Mouse (Mus musculus) thymus, postnatal 10 days (tissue): ENCODE data around the gene Dnajc12.
A peak's percentile ranks its signal among the peaks of the same experiment; 100 is the strongest.
"Not testable (repeated sequence)": the region's sequence is repeated elsewhere in the genome, so short reads cannot be mapped to it uniquely, and the experiment has no call there.

Source experiments
- DNase-seq, 2 experiments: peaks; one replicate each; pipeline ENCODE4 v3.0.0; 2021; ENCODE audit warnings: low spot score in 2 of 2

Gene Dnajc12

GRCm38 (mm10) chr10:63386444-63386843 is 4.2 kb downstream of the Dnajc12 start:
- DNase-seq: peak; percentile 61 to 64

- no peak for DNase-seq
Measured at GRCm38 (mm10) chr10:63386991-63387390, 4.7 kb downstream of the Dnajc12 start.

GRCm38 (mm10) chr10:63388948-63389347 is 6.7 kb downstream of the Dnajc12 start:
- no peak for DNase-seq

GRCm38 (mm10) chr10:63396963-63397362 is 14.7 kb downstream of the Dnajc12 start:
- no peak for DNase-seq

- no peak for DNase-seq
Measured at GRCm38 (mm10) chr10:63402731-63403504, 20.7 kb downstream of the Dnajc12 start.

GRCm38 (mm10) chr10:63403636-63404035 is 21.4 kb downstream of the Dnajc12 start:
- no peak for DNase-seq

- no peak for DNase-seq
Measured at GRCm38 (mm10) chr10:63410162-63410956, 28.1 kb downstream of the Dnajc12 start.

GRCm38 (mm10) chr10:63411674-63412073 is 29.4 kb downstream of the Dnajc12 start:
- not testable (repeated sequence) for DNase-seq

- DNase-seq: no peak
Measured at GRCm38 (mm10) chr10:63412756-63413155, 30.5 kb downstream of the Dnajc12 start.

- DNase-seq: no peak
Measured at GRCm38 (mm10) chr10:63415287-63415686, 33.0 kb downstream of the Dnajc12 start.

GRCm38 (mm10) chr10:63415850-63416249 is 33.6 kb downstream of the Dnajc12 start:
- no peak for DNase-seq

GRCm38 (mm10) chr10:63417061-63417460 is 34.8 kb downstream of the Dnajc12 start:
- no peak for DNase-seq

- peak; percentile 40 to 64 for DNase-seq
Measured at GRCm38 (mm10) chr10:63421739-63422735, 39.8 kb downstream of the Dnajc12 start, which contains the start of gene Gm7075. Gm7075 (minus strand) TSS chr10:63421789.

GRCm38 (mm10) chr10:63422736-63422992 is 40.4 kb downstream of the Dnajc12 start:
- no peak for DNase-seq

- DNase-seq: no peak
Measured at GRCm38 (mm10) chr10:63423591-63424474, 41.6 kb downstream of the Dnajc12 start.

GRCm38 (mm10) chr10:63424475-63424814 is 42.2 kb downstream of the Dnajc12 start:
- DNase-seq: peak; percentile 25 to 60

GRCm38 (mm10) chr10:63427146-63427545 is 44.9 kb downstream of the Dnajc12 start:
- DNase-seq: no peak

GRCm38 (mm10) chr10:63428243-63429022 is 46.2 kb downstream of the Dnajc12 start:
- peak; percentile 38 to 39 for DNase-seq

GRCm38 (mm10) chr10:63429023-63429340 is 46.7 kb downstream of the Dnajc12 start:
- DNase-seq: no peak

GRCm38 (mm10) chr10:63429380-63429779 is 47.1 kb downstream of the Dnajc12 start:
- peak; percentile 99 to 100 for DNase-seq
